Mouse (Mus musculus) heart, adult 11 months (tissue): ENCODE data around the gene Bach2.

ENCODE experiments used
- DNase-seq: peaks from one replicate; pipeline ENCODE4 v3.0.0; 2022

The Bach2 gene

DNA sequence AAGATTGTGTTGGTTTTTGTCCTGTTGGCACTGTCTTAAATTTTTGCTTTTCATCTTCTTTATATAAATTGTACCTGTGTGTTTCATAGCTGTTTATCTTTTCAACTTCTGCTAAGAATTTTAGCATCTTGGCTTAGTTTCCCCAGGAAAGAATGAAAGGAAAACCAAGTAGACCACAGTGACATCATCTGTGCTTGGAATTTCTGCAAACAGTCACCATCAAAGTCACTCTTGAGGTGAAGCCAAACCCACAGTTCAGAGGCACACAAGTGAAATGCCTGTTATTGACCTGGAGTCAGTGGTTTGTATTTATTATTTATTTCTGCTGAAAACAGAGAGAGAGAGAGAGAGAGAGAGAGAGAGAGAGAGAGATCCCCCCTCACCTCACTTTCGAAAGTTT, 95.5 kb downstream of the Bach2 start:
- DNase-seq: no peak

DNA sequence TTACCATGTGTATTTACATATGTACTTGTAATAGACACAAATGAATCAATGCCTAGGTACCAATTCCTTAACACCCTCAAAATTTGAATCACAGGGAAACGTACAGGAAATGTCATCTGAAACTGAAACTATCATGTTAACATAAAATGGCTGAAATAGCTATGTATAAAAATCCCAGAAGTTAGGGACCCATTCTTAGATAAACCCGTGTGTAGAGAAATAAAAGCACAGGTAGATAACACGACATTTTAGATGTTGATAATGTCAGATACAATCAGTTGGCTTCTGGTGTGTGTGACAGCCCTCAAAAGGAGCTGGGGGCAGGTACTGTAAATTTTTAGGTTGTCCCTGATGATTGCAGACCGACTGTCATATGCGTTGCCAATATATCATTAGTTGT, 96.2 kb downstream of the Bach2 start:
- peak; percentile 41 for DNase-seq

DNA sequence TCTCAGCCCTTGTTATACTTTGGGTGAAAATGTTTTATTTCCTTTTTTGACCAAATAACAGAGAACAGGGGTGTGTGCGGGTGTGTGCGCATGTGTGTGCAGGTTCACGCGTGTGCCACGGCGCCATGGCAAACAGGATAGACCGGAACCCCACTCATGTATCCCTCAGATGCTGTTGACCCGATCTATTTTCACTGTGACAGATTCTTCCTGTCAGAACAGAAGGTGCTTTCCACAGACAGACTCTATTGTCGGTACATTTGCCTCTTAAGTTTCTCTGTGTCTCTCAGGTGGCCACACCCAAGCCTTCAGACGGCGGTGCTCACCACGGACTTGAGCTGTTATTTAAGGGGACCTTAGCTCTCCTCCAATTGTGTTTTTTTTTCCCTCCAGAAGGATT, 97.1 kb downstream of the Bach2 start:
- peak; percentile 83 for DNase-seq

DNA sequence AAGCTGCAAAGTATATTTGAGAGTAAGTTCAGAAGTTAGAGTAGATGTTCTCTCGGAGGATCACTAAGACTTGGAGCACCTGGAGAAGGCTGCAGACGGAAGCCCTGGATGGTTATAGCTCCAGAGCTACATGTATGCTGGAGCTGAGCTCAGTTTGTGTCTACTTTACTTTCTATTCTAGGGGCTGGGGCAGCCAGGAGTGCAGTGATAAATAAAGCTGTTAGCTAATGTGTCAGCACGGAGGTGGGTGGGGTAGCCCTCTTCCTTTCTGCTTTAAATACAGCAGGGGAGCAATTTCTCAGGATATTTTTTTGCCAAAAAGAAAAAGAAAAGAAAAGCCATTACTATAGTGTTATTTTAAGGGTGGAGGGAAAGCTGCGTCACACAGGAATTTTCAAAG, 98.0 kb downstream of the Bach2 start:
- peak; percentile 93 for DNase-seq

DNA sequence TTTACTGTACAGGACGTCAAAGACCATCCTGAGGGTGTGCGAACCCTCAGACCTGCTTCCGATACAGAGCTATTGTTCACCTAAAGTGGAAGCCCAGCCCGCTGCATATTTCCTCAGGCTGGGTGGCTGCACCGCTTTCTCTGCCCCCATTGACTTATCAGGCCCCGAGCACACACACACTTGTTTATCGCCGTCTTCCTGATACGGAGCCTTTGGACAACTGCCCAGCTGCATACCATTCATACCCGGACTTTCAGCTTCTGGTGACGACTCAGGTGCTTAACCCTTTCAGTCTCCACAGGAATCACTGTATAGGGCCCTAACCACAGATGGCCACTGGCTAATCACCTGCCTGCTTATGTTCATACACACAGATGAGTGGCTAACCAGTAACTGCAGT, 99.0 kb downstream of the Bach2 start:
- DNase-seq: peak; percentile 99

DNA sequence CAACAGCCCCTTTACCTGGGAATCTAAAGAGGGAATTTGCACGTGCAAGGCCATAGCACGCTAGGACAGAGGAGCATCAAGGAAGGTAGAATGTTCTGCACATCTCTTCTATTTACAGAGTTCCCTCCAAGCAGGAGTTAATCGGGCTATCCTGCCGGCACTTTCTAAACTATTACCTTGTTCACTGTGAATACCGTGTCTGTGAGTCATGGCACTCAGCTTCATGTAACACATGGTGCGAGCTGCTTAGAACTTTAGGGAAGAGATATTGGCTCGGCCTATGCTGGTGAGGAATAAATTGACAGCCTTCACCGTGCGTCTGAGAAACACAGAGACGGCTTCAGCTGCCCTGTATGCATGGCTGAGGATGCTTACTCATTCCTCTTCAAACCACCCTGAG, 99.8 kb downstream of the Bach2 start:
- DNase-seq: no peak

DNA sequence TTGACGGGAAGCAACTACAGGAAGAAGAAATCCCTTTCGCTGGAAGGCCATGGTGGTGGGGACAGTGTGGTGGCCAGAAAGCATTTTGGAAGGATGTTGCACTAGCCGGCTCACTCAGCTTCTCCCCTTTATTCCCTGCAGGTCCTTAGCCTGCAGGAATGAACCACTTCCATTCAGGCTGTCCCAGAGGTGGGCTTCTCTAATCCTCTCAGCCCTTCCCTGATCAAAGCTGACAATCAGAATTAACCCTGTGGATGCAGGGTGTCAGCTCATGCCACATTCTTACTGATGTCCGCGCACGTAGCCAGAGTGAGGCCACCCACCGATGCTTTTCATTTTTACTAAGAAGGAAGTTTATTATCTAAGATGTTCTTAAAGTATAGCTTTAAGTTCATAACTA, 102.2 kb downstream of the Bach2 start:
- peak; percentile 80 for DNase-seq

DNA sequence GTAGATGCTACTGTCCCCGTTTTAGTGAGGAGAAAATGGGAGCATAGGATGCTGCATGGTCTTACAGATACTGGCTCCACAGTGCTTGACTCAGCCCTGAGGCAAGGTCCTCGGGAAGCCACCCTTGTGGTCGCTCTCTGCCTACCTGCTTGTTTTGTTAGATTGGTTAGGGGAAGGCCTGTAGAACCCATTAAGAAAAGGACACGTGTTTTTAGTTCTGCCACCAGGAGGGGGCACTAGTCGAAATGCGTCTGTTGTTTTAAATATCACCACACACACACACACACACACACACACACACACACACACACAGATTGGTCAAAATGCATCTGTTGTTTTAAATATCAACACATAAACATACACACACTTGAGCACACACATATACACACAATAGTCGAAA, 103.7 kb downstream of the Bach2 start:
- peak; percentile 85 for DNase-seq

DNA sequence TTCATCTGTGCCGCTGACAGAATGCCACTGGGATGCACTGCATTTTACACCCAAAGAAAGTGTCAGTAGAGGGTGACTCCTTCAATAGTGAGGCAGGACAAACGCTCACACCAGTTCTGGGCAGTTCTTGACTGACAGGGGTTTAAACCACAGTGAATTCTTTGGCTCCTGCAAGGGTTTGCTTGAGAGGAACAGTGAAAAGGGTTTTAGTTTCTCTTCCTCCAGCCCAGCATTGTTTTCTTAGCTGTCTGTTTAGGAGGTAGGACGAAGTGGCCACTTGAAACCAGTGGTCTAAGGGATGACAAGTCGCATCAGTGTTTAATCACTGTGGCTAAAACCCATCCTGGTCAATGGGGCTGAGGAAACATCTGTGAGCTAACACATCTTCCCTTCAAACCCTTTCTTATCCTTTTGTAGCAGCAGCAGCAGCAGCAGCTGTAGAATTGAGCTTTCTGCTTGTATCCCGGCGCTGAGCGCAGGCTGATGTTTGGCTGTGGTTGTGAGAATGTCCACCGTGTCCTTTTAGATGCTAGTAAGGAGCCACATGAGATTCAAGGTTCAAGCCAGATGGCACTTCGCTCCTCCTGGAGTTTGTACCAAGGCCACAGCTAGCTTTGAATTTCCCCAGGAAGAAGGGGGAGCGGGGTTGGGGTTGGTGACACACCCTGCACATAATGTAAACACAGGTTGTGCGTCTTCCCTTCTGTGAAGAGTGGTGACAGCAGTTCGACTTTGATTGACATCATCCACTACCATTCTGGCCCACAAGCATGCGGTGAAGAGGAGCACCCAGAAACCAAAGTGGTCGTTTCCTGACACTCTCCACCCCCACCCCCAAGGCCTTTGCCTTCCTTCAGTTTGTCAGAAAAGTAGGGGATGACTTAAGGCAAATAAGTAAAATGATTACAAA, 104.9 kb downstream of the Bach2 start:
- peak; percentile 88 for DNase-seq

DNA sequence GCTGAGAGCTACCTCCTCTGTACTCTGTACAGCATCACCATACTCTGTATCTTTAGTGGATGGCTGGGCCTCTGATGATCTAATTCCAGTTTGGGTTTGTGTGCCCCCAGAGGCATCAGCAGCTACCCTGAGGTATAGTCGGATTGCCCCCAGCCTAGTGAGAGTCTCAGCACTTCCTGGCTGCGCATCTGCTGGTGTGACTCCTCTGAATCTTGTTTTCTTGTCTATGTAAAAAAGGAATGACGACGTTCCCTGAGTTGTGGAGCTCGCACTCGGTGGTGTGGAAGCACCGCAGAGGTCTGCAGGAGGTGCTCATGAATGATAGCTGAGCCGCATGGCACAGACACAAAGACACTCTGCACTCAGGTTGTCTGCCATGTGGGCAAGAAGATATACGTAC, 105.7 kb downstream of the Bach2 start:
- peak; percentile 76 for DNase-seq

DNA sequence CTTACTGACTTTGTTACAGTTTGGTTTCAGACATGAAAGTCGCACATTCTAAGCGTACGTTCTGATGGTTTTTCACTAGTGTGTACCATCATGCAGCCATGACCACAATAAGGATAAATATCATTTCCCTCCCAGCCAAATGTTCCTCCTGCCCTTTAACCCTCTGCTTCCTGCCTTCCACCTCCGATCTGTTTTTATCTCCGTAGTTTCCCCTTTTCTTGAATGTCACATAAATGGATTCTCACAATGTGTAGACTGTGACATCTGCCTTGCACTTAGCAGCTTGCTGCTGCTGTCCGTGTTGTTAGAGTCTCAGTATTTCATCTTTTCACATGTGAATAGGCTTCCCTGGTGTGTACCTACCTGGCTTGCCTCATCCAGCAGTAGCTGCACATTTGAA, 108.6 kb downstream of the Bach2 start:
- DNase-seq: peak; percentile 3

DNA sequence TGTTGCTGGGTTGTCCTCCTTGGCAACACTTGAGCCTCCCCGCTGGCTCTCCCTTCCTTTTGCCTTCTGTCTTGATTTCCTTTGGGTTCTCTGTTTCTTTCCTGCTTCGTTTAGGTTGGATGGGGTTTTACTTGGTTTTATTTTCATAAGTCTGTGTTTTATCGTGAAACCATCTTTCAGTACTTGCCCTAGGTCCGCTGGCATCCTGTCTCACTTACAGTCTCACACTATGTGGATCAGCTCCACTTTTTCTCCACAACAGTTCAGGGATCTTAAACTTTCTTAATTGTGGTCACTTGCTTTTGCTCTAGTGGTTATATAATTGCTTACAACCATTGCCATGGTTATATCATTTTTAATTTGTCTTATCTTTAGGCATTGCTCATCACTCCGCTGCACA, 109.1 kb downstream of the Bach2 start:
- peak; percentile 53 for DNase-seq

DNA sequence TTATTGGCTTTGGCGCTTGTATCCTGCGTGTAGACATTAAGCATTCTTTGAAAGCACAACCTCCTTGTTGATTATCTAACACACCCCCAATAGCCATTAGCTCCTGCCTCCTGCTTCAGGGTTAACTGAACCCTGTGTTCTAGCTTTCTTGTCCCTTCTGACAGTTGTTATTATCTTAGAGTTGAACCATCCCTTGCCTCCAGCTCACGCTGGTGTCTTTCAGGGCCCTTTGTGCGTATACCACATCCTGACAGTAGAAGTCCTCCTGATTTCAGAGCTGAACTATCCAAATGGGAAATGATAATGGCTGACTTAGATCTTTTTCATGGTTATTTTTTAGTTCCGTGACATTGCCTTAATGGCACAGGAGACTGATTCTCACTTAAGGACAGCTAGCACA, 110.8 kb downstream of the Bach2 start:
- peak; percentile 43 for DNase-seq

DNA sequence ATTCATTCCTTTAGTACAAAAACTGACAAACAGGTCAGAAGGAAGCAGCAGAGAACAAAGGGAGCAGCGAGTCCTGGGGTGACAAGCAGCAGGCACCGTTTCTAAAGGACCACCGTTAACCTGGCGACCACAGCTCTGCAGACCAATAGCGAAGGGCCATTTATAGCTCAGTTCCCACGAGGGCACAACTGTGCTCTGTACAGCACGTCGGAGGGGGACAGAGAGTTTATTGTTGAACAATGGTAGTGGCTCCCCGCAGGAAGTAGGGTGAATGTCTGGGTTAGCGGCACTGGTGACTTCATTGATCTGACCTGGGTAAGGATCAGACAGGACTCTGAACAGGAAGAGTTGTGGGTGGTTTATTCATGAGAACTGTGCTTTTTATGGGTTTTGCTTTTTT, 112.6 kb downstream of the Bach2 start:
- DNase-seq: peak; percentile 95

DNA sequence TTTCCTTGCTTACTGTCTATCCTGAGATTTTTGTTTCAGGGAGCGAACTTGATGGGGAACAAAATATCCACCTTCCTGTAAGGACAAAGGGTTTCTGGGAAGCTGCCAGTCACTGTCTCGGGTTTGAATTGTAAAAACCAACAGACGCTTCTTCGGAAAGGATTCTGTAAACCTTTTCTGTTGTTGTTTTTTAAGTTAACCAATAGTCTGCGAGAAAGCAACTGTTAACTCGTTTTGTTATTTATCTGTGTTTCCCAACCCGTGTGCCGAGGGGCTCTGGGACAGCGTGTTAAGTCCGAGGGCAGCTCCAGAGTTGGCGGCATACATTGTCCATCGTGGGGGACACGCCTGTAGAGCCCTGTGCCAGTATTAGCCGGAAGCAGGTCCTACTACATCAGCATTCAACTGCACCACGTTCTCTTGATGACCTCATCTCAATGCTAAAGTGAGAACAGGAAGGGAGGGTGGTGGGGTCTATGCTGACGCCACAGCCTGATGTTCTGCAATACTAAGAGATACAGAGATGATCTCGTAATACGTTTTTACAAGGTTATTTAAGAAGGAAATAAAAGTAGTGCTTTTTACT, 113.2 kb downstream of the Bach2 start:
- peak; percentile 94 for DNase-seq

DNA sequence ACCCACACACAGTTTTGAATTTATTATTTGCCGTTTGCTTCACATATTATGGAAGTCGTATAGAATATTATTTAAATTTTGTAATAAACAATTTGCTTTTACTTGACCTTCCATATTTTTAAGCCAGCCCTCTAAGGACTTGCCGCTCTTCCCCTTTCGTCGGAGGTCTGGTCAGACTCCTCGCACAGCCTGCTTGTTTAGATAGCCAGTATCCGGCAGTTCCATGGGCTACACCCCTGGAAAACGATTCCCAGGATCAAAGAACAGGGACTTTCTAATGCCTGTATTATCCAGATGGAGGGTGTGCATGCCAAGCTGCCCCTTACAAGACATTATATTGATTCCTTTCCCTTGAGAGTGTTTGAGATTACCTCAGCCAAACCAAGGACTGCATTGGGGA, 113.8 kb downstream of the Bach2 start:
- DNase-seq: no peak

DNA sequence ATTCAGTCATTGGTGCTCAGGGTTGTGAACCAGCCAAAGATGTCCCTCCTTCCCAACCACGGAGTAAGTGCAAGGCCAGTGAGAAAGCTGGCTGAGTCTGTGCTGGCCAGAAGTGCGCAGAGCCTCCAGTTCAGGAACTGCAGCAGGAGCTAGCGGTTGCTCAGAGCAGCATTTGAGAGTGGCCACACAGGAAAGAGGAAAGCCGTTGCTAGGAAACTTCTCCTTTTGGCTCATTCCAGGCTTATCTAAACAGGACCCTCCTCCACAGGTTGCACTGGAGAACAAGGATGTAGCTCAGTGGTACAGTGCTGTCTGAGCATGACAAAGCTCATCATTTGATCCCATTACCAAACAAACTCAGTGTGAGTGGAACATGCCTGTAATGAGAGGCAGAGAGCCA, 114.2 kb downstream of the Bach2 start:
- DNase-seq: peak; percentile 95

DNA sequence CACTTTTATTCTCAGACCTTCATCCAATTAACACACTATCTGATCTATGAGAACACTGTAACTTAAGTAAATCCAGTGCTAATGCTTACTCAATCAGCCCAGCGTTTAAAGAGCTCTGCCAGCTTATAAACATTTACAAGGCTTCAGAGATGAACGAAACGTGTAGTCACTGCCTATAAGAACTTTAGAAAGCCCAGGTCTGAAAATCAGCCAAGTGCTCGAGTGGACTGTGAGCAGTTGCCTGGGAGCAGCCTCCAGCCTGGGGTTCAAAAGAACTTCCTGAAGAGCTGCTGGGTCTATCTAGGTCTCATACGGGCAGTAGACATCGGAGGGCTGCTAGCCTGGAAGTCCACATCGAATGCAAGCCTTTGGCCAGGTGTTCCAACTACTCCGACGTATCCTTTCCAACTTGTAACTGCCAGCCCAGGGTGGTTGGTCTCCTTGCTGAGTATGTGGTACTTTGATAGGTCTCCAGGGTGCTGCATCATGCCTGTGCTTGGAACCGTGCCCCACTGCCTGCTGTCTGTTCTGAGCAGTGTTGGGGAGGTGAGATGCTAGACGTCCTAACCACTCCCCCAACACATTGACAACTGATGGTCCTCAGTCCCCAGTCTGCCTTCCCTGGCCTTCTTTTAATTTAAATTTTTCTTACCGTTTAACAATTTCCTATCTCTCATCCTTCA, 117.5 kb downstream of the Bach2 start:
- peak; percentile 81 for DNase-seq

DNA sequence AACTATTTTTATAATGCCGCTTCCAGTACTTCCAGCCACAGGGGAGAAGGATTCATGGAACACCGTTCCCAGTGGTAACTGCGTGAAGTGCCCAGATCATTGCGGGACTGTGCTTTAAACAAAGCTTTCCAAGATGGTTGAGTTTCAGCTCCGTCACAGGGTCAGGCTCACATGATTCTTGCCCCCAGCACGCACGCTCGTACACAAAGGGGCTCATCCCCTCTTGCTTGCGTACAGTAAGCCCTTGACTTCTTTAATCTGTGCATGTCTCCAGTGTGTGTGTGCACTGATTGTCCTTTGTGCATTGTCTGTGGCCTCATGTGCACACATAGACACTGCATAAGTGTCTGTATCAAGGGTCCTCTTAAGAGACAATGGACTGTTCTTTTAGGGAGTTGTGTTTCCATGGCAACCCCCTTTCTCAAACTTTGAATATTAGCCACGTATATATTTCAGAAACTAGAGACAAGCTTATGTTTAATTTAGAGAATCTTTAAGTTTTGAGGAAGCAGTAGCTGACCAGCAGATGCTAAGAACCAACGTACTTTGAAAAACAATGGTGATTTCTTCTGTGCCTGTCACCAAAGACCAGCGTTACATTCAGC, 119.5 kb downstream of the Bach2 start:
- DNase-seq: peak; percentile 93

DNA sequence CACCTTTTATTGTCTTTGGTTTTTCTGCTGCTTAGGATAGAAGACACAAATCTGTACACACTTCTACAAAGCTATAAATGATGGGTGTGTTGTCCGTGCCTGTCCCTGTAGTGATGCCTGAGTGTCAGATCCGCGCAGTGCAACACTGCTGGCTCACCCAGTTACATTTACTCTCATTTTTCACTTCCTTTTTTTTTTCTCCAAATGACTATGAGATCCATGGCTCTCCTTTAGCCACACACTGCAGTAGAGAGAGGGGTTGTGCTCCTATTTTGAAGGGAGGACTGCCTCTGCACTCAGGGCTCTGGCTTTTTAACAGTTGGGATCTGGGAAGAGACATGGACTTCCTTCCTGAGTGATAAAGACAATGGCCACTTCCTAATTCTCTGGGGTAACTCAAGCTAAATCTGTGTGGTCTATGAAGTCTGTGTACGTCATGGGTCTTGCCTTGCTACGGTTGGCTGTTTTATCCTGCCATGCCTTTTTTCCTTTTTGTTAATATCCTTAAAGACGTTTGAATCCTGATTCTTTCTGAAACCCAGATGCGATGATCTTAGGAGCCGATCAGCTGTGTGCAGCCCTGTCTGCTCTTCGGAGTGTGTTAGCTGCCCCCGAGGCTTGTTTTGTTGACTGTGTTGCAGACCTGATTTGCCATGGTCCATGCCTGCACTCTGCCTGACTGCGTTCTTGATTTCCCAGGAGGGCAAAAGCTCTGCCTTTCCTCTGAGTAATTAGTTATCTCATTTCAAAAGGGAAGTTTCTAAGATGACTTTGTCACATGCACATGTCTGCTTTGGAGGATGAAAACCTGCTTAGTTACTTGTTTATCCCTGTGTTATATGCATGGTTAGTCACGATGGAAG, 120.2 kb downstream of the Bach2 start:
- DNase-seq: peak; percentile 96

DNA sequence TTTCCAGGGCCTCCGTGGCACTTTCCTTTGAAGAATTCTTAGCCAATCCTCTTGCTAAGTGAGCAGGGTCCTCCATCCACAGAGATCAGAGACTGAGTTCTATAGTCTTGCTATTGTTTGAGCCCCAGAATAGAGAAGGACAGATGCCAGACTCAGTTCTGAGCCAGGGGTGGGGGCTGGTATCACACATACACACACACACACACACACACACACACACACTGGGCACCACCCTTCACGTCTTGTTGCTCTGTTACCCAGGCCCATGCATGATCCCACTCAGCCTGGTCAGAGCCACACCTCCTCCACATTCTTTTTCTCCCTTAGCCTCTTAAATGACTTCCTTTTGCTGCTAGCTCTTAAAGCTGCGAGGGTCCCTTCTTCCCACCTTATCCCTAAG, 121.0 kb downstream of the Bach2 start:
- DNase-seq: no peak

DNA sequence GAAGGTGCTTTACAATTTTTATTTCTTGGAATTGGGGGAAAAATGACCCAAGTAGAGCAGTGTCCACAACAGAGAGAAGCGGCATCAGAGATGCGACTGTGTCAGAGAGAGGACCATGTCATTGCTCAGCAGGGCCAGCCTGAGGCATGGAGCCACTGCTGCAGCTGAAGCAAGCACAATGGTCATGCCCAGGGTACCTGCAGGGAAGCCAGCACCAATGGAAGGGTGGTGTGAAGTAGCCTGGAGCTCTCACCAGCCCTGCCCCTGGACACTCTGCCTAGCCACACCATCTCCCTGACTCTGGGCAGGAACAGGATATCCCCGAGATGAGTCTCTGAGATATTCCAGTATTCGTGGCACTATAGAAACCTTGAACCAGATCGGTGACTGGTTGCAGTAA, 121.9 kb downstream of the Bach2 start:
- DNase-seq: peak; percentile 78
